Mouse (Mus musculus) lung, adult 2 months (tissue): ENCODE measurements around the gene Il9r. TPM values are rescaled to one million over a fixed set of nuclear protein-coding genes. Genes with fewer than 3 reads are reported as not detected.

Experiments
- DNase-seq: peaks from one replicate; pipeline ENCODE4 v3.0.0; 2022
- H3K4me1 ChIP-seq: fragments of 200-500 bp; 2 replicates; pipeline ENCODE4 v1.6.1; 2011; ENCODE audit warnings: low read length; ENCODE audit not compliant: control insufficient read depth, insufficient read depth
- H3K4me3 ChIP-seq: fragments of 200-500 bp; replicated peaks from 2 replicates; pipeline ENCODE3; 2011; ENCODE audit warnings: low read depth, mild to moderate bottlenecking, control low read depth, low read length; ENCODE audit errors: extremely low read depth
- CTCF ChIP-seq: fragments of 200-500 bp; IDR thresholded peaks from 2 replicates; pipeline ENCODE4 v1.5.1; 2011; ENCODE audit warnings: mild to moderate bottlenecking, low read length, control low read depth; ENCODE audit not compliant: insufficient read depth
- POLR2A ChIP-seq: fragments of 200-500 bp; IDR thresholded peaks from 2 replicates; pipeline ENCODE4 v1.6.1; 2011; ENCODE audit warnings: low read depth, mild to moderate bottlenecking, control low read depth, low read length, borderline replicate concordance; ENCODE audit errors: extremely low read depth
- WGBS: fragments of 180-500 bp; shearing (Covaris S2); methylation state at CpG from one replicate; pipeline ENCODE4 v1.1.7; 2018; 5-methylcytosine and 5-hydroxymethylcytosine counted together
- polyA plus RNA-seq: library from polyadenylated mRNA; depleted of rRNA; stranded (reverse); fragments of >200 nt; gene quantifications from 2 replicates; pipeline ENCODE4 v1.2.3, GENCODE M21; 2012; rRNA removed

Il9r gene
- 1.4 and 2.3 TPM in 2 replicates for polyA plus RNA-seq

- DNase-seq = no peak
- no peak within 1 kb of the TSS for H3K4me3 ChIP-seq
These were observed at the start of gene Il9r for GRCm38 (mm10) chr11:32200075-32200601. Gene Il9r, minus strand, starts transcription at chr11:32200279.

GRCm38 (mm10) chr11:32248350-32248749 is 48.3 kb upstream of the Il9r start:
- DNase-seq = no peak
- H3K4me1 ChIP-seq = no peaks in the 10 kb centered on the region; the same call in 1 of the 2 replicates
- 78% methylated on average over 3 of the region's 3 CpGs for WGBS
- no peak overlapping the region for H3K4me3 ChIP-seq
- TF ChIP-seq CTCF (no peak), POLR2A (no peak)

More at GRCm38 (mm10) chr11:32200075-32200601, at the start of gene Il9r:
- 51% methylated on average over 10 of the region's 10 CpGs for WGBS
- TF ChIP-seq CTCF = no peak
- no peak for TF ChIP-seq POLR2A
- no peaks in the 10 kb centered on the region for H3K4me1 ChIP-seq

- TF ChIP-seq POLR2A = no peak
- TF ChIP-seq CTCF = no peak
- no peak for DNase-seq
These were observed 47.0 kb upstream of the Il9r start for GRCm38 (mm10) chr11:32247068-32247467.

GRCm38 (mm10) chr11:32245614-32246013 is 45.5 kb upstream of the Il9r start:
- 92% methylated on average over 6 of the region's 6 CpGs for WGBS
- Histone ChIP-seq H3K4me1 (no peaks in the 10 kb centered on the region; the same call in 1 of the 2 replicates), H3K4me3 (no peak overlapping the region)
- no peak for DNase-seq
- no peak for TF ChIP-seq CTCF
- no peak for TF ChIP-seq POLR2A

More at GRCm38 (mm10) chr11:32247068-32247467, 47.0 kb upstream of the Il9r start:
- H3K4me1 ChIP-seq = no peaks in the 10 kb centered on the region; the same call in 1 of the 2 replicates
- H3K4me3 ChIP-seq = no peak overlapping the region

GRCm38 (mm10) chr11:32244617-32245016 is 44.5 kb upstream of the Il9r start:
- DNase-seq = no peak
- WGBS = 86% methylated on average over 1 of the region's 1 CpGs

GRCm38 (mm10) chr11:32244064-32244463 is 44.0 kb upstream of the Il9r start:
- Histone ChIP-seq H3K4me3 (no peak overlapping the region), H3K4me1 (no peaks in the 10 kb centered on the region; the same call in 1 of the 2 replicates)
- DNase-seq = no peak
- no peak for TF ChIP-seq CTCF
- no peak for TF ChIP-seq POLR2A
- 76% methylated on average over 3 of the region's 3 CpGs for WGBS

More at GRCm38 (mm10) chr11:32244617-32245016, 44.5 kb upstream of the Il9r start:
- Histone ChIP-seq H3K4me1 (no peaks in the 10 kb centered on the region; the same call in 1 of the 2 replicates), H3K4me3 (no peak overlapping the region)
- TF ChIP-seq CTCF (no peak), POLR2A (no peak)

GRCm38 (mm10) chr11:32243205-32243955 is 43.3 kb upstream of the Il9r start:
- 59% methylated on average over 7 of the region's 7 CpGs for WGBS
- TF ChIP-seq POLR2A (no peak), CTCF (no peak)
- Histone ChIP-seq H3K4me1 (no peaks in the 10 kb centered on the region; the same call in 1 of the 2 replicates), H3K4me3 (no peak overlapping the region)
- no peak for DNase-seq

GRCm38 (mm10) chr11:32242209-32242608 is 42.1 kb upstream of the Il9r start:
- 82% methylated on average over 3 of the region's 3 CpGs for WGBS
- Histone ChIP-seq H3K4me3 (no peak overlapping the region), H3K4me1 (no peaks in the 10 kb centered on the region; the same call in 1 of the 2 replicates)
- TF ChIP-seq POLR2A (no peak), CTCF (no peak)
- no peak for DNase-seq

GRCm38 (mm10) chr11:32241391-32241790 is 41.3 kb upstream of the Il9r start:
- Histone ChIP-seq H3K4me1 (no peaks in the 10 kb centered on the region; the same call in 1 of the 2 replicates), H3K4me3 (no peak overlapping the region)
- DNase-seq = no peak
- no peak for TF ChIP-seq POLR2A
- TF ChIP-seq CTCF = no peak
